Mouse (Mus musculus): ENCODE measurements around the gene Bmp7. TPM values are rescaled to one million over a fixed set of nuclear protein-coding genes. Genes with fewer than 3 reads are reported as not detected.
A peak's percentile ranks its signal among the peaks of the same experiment; 100 is the strongest.

The Bmp7 gene
- total RNA-seq, 2 experiments from 2014 or later, result 0.87 to 1.8 TPM

DNA sequence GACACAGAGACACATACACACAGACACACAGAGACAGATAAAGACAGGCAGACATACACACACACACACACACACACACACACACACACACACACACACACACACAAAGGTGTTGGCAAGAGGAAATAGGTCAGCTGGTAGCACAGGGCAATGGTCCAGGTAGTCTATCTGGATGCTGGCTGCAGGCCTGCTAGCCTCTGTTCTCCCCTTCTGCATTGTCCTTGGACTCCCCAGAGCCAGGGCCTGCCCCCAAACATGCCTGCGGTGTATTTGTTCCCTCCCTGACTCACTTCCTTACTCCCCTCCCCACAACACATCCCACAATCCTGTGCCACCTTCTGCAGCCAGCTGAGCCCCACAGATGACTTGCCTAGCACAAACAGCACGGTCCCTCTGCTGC, 86.0 kb downstream of the Bmp7 start:
- DNase-seq, result no peak

DNA sequence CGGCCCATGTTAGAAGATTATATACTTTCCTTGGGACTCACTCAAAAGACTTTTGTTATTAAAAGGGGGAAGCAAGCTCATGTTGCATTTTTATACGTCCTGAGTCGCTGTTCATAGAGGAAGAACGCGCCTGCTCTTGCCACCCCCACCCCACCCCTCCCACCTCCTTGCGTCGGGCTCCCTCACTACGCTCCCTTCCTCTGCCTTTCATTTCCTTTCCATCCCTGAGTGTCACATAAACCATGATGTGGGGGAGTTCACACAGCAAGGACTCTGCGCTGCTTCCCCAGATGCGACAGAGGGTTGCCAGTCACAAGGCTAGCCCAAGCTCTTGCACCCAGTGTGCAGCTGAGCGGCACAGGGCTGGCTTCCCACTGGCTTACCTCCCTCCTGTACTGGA, 88.3 kb downstream of the Bmp7 start:
- DNase-seq, result no peak

DNA sequence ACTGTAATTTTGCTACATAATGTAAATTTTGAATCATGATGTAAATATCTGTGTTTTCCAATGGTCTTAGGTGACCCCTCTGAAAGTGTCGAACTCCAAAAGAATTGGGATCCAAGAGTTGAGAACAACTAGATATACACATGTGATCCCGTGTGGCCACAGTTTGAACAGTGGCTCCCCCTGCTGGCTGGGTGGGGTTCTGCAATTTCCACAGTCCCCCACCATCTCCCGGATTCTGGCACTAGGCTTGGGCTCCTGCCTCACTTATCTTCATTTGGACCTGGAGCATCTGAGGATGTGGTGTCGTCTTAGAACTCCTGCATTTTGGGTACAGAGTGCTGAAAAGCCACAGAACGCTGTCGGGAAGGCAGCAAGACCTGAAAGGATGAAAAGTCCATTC, 91.9 kb downstream of the Bmp7 start:
- DNase-seq, result no peak

DNA sequence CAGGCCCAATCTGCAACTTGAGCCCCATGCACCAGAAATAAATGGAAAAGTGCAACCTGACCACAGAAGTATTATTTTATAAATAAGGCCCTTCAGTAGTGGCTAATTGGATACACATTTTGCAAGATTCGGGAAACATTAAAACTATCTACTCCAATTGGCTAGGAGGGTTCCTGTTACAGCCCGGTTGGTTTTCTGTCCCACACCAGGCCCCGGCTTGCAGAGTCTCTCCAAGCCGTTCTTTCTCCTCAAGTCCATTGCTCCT, 93.9 kb downstream of the Bmp7 start:
- DNase-seq, result no peak

DNA sequence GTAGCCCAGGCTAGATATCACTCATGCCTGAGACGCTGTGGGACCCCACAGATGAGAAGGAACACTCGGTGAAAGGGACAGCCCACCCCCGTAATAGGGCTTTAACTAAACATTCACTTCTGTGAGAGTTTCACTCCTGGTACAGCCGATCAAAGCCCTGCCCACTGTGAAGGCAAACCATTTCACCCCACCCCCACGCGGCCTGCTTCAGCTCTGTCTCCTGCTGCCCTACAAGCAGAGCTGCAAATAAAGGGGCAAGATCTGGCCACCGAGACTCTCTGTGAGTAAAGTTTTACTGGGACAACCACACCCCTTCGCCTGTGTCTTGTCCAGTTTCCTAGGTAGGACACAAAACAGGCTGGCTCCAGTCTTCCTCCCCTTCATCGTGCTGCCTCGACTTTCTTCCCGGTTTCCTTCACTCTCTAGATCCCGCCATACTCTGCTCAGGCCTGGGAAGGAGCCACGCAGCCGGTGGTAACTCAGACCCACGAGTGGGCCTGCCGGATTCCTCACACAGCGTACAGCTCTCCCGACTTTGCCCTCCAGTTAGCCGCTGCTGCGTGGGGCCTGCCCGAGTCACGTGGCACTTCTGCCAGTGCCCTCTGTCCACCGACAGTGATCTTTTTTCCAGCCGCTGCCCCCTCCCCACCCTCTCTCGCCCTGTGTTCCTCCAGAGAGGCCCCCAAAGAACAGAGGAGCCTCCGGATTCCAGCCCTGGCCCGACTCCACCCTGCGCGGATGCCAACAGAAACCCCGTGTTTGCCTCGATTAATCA, 94.4 kb downstream of the Bmp7 start:
- no peak for DNase-seq

DNA sequence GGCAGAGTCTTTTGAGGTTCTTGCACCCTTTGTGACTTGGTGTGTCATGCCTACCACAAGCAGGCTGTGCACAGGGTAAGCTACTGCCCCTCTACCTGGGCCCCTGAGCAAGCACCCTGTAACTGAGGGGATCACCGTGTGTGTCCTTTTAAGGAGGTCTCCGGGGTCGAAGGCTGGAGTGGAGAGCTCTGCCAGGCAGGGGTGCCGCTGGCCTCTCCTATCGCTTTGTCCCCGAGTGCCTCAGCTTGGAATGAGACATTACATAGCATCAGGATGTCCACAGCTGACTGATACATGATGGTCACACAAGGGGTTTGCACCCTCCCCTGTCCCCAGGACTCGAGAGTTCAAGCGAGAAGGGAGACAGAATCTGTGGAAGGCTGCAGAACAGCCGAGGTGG, 96.2 kb downstream of the Bmp7 start:
- DNase-seq, result no peak

DNA sequence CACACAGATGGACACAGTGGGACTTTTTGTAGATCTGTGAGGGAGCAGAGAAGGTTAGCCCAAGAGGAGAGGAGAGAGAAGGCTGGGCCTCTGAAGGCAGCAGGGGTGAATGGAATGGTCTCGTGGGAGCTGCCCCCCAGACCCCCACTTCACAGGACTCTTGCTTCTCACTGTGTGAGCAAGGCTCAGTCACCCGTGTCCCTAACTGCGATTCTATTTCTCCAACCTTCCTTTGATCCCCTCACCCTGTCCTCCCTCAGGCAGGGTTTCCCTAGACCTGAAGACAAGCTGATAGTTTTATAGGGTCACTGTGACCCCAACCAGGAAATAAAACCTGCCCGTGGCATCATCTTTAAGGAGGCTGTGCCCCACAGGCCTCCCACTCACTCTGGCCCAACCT, 97.8 kb downstream of the Bmp7 start:
- DNase-seq, result no peak

DNA sequence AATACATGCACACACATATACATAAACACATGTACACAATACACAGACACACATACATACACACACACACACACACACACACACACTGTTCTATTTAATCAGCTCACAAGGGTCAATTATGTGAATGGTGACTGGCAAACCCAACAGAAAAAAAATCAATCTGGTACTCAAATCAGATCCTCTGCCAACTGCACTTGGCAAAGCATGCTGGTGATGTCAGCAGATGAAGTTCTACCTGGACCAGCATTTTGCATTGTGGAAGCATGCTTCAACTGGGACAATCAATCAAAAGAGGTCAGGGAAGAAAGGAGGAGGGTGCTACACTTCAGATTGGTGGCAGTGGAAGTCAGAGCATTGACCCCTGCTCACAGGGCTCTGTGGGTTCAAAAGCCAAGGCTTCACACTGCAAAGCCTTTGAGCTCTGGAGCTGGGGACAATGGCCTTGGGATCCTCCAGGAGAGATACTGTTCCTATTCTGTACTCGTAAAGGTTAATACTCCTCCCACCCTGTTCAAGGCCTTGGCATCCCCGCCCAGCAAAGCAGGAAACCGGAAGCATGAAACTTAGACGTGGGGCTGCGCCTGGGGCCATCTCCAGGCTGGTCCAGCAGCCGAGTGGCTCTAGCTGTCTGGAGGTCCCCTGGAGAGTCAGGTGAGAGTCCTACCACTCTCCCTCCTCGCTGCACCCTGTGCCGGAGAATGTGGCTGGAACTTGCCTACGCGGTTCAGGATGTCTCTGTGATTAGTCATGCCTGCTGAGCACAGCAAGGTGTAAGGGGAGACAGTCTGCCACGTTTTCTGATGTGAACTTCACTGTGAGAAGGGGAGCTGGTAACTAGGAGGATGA, 99.0 kb downstream of the Bmp7 start:
- no peak for DNase-seq

DNA sequence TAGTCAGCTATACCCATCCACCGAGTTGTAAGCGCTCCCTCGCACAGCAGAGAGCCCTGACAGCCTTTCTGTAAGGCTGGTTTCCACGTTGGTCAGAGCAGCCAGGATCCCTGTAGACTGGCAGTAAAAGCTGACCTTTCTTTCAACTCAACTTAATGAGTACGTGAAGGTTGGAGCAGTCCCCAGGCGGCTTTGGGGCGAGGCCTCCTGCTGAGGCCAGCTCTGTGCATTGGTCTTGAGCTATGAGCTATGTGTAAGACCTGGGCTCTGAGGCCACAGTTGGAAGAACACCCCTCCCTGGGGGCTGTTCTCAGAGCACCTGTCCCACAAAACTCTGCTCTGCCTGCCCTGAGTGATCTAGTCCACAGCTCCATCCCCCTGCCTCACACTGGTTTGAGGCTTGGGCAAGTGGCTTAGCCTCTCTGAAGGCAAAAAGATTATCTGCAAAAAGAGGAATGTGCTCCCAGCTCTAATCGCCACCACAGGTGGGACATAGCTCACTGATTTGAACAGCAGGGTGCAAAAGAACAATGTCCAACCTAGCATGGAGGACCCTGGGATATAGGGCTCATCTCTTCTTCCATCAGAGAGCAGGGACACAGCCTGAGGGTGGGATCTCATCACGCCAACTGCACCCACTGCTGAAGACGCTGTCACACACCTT, 100.7 kb downstream of the Bmp7 start:
- DNase-seq, result no peak

DNA sequence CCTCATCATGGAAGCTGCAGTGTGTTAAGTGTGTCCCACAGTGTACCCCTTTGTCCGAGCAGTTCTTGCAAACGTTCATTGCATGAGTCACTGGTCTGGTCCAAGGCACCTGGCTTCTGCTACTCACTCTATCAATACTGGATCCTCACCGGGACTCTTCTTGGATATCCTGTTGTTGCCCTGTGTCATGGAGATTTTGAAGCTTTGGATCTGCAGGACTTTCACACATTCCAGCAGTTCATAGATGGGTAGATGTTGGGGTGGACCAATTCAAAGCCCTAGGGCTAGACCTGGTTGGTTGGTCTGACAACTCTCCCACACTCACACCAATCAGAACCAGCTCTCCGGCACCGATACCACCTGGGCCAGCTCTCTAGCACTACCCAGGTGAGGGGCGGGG, 103.6 kb downstream of the Bmp7 start:
- no peak for DNase-seq

DNA sequence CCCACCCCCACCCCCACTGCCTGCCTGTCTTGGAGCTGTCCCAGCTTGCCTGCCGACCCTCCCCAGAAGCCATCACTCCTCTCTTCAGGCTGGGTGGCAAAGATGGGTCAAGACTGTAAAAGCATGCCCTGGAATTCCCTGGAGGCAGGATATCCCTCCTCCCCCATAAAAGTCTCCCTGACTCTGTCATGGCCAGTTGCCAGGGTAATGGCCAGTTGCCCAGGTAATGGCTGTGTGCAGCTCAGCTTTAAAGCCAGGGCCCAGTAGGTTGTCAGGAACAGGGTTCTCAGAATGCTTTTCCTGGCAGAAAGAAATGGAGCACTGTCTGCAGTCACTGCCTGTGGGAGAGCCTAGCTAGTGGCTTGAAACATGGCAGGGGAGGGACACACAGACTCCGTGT, 106.9 kb downstream of the Bmp7 start:
- no peak for DNase-seq

DNA sequence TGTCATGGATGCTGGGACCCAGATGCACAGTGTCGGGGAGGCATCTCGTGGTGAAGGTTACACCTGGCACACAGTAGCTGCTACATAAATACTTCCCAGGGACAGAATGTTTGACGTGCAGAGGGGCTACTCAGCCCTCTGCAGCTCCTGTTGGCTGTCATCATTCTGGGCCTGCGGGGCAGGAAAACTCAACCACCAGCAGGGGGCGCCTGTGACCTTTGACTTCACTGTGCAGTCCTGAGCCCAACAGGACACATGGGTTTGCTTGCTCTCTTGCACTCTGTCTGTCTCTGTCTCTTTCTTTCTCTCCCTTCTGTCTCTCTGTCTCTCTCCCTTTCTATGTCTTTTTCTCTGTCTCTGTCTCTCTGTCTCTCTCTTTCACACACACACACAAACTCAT, 108.4 kb downstream of the Bmp7 start:
- peak; percentile 47 for DNase-seq

DNA sequence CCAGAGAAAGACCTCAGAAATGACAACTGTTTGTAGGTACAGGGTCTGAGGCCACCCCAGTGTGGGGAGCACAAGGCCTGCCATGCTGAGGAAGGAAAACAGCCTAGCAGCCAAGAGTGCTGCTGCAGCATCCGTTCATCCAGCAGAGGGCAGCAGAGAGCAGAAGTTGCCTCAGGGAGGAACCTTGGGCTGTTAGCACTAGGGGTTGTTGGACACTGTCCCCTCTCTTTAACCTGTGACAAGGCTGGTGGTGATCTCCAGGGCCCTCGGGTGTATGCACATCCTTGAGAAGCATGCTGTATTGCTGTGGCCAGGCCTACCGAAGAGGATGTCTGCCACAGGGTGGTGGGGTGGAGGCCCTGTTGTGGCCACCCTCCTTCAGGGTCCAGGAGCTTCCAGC, 109.0 kb downstream of the Bmp7 start:
- peak; percentile 60 for DNase-seq

DNA sequence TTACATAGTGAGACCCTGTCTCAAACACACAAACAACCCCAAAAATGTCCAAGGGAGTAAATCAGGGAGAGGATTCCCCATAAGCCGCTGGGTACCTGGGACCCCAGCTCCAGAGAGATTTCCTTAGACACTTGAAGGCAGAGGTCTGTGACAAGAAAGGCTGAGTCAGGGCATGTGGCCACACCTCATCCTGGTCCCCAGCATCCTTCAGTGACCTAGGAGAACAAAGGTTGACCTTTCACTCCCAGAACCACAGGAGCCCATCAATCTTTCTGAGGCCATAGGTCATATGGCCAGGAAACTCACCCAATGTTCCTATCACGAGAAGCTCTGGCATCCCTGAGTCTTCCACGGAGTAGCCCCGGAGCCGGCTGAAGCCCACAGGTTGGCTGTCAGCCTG, 111.9 kb downstream of the Bmp7 start:
- DNase-seq, result no peak

DNA sequence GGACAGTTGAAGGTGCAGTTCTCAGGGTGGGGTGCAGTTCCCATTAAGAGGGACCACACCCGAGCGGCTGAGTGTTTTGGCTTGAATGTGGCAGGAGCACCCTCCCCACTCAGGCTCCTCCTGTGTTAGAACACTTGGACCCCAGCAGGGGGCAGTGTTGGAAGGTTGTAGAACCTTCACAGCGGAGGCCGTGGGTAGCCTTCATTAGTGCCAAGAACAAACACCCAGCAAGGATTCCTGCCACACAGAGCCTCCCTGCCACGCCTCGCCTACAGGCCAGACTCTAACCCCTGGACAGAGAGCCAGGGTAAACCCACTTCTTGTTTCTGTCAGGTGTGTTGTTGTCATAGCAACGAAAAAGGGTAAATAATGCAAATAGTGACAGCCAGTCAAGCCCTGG, 112.6 kb downstream of the Bmp7 start:
- no peak for DNase-seq

DNA sequence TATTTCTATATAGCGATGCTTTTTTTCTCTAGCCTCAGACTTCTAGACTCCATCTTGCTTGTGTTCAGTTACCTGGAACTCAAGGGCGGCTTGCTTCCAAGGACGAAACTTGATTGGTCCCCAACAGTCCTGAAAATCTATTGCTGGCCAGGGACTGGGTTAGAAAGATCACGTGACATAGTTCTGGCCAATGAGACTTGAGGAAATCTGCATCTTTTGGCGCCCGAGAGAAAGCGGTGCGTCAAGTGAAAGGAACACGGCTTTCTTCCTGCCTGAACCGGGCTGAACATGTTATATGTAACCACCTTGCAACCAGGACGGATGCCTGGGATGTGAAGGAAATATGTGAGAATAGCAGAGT, 114.4 kb downstream of the Bmp7 start:
- no peak for DNase-seq

DNA sequence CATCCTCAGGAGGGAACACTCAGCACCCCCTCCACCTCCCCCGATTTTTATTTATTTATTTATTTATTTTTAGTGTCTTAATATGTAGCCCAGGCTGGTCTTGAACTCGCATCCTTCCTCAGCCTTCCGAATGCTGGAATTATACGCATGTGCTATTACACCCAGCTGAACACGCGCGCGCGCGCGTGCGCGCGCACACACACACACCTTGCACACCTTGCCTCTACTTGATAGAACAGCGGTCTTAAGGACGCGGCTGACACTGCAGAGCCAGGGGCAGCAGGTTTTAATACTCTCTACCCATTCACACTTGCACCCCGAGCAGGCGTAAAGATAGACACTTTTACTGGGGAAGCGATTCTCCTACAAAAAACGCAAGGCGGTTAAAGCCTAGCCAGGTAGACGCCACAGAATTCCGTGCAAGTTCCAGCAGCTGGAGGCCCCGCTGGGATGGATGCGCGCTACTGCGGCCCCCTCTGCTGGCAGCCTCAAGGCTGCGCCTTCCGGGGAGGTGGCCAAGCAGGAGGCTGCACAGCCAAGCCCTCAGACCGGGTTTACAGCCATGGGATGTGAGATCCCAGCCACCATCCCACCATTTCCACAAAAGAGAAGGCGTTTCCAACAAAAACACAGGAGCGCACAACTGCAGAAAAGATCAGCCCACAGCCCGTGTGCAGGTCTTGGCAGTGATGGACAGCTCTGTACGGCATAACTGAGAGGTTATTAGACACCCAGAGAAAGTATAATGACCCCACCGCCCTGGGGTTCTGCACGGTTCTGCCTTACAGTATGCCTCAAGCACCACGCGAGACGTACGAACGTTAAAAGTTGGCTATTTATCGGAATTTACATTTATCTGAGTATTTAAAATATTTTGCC, 115.0 kb downstream of the Bmp7 start:
- DNase-seq, result peak; percentile 29

DNA sequence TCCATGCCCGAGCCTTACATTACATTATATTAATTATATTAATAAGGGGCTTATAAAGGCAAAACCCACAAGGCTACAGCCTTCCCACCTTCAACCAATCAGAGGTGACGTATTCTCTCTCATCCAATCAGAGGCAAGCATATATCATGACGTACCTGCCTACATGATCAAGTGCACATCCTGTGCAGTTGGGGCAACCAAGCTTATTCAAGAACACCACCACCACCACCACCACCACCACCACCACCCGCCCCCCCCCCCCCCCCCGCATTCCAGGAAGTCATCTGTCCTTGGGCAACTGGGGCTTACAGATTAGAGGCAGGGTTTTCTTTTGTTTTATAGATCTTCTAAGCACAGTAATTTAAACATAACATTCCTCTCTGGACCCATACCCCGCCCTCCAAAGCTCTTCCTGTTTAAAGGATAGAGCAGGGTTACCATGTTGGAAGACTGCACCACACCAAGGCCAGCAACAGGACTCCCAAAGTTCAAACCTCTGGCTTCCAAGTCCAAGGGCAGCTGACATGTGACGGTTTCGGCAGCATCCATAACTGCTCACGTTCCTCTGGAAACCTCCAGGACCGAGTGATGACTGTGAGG, 121.4 kb downstream of the Bmp7 start:
- DNase-seq, result no peak

All from gastrocnemius, postnatal 25 days (tissue).